Mouse (Mus musculus) erythroblast, adult 5-6 weeks (primary cell): ENCODE measurements around the gene Gm38392. TPM values are rescaled to one million over a fixed set of nuclear protein-coding genes. Genes with fewer than 3 reads are reported as not detected.
A peak's percentile ranks its signal among the peaks of the same experiment; 100 is the strongest.

Experiments
- ATAC-seq: replicated peaks from 2 replicates; pipeline ENCODE4 v1.8.0; 2016; ENCODE audit warnings: moderate number of reproducible peaks, mild to moderate bottlenecking, moderate TSS enrichment, inconsistent platforms; ENCODE audit not compliant: poor library complexity, low FRiP score, severe bottlenecking
- total RNA-seq, 2 experiments: library from RNA; stranded (forward) in 1 of 2; stranded (reverse) in 1 of 2; fragments of 150-400 nt in 1 of 2; fragments of 200-764, 138-1000 nt in 1 of 2; gene quantifications; 2 replicates each; pipeline versions ENCODE4 v1.2.3 to v1.2.4; 2015 to 2017; ENCODE audit warnings: low replicate concordance in 2 of 2

The Gm38392 gene
- total RNA-seq, 2 experiments from 2014 or later, result not detected

GRCm38 (mm10) chr3:88239446-88239845 lies 47.6 kb downstream of the Gm38392 start:
- ATAC-seq, result no peak

- no peak for ATAC-seq
These were observed 48.1 kb downstream of the Gm38392 start for GRCm38 (mm10) chr3:88238866-88239391.

- peak; percentile 65; the same call in 1 of the 2 replicates for ATAC-seq
These were observed 49.3 kb downstream of the Gm38392 start for GRCm38 (mm10) chr3:88237556-88238194.

- ATAC-seq, result no peak
These were observed 49.9 kb downstream of the Gm38392 start for GRCm38 (mm10) chr3:88237161-88237555.

- no peak for ATAC-seq
These were observed 51.4 kb downstream of the Gm38392 start for GRCm38 (mm10) chr3:88235616-88236015.

- no peak for ATAC-seq
These were observed 51.8 kb downstream of the Gm38392 start for GRCm38 (mm10) chr3:88235216-88235615.

- ATAC-seq, result no peak
These were observed 53.0 kb downstream of the Gm38392 start for GRCm38 (mm10) chr3:88234041-88234440.

- ATAC-seq, result no peak
These were observed 54.0 kb downstream of the Gm38392 start for GRCm38 (mm10) chr3:88232851-88233649.

- no peak for ATAC-seq
These were observed 54.7 kb downstream of the Gm38392 start for GRCm38 (mm10) chr3:88232301-88232702.

GRCm38 (mm10) chr3:88231061-88231641 lies 55.9 kb downstream of the Gm38392 start:
- ATAC-seq, result no peak

- ATAC-seq, result no peak
These were observed 56.6 kb downstream of the Gm38392 start for GRCm38 (mm10) chr3:88230262-88231047.

GRCm38 (mm10) chr3:88229526-88229925 lies 57.5 kb downstream of the Gm38392 start:
- ATAC-seq, result no peak

GRCm38 (mm10) chr3:88228906-88229305 lies 58.1 kb downstream of the Gm38392 start:
- ATAC-seq, result no peak

- no peak for ATAC-seq
These were observed 59.0 kb downstream of the Gm38392 start for GRCm38 (mm10) chr3:88227976-88228375.

GRCm38 (mm10) chr3:88227260-88227659 lies 59.8 kb downstream of the Gm38392 start:
- no peak for ATAC-seq

GRCm38 (mm10) chr3:88226101-88226845 lies 60.7 kb downstream of the Gm38392 start:
- ATAC-seq, result no peak

GRCm38 (mm10) chr3:88224929-88225328 lies 62.1 kb downstream of the Gm38392 start:
- ATAC-seq, result no peak

GRCm38 (mm10) chr3:88222446-88222845 lies 64.6 kb downstream of the Gm38392 start:
- ATAC-seq, result no peak
